Mouse (Mus musculus): ENCODE data around the gene Map3k10. TPM values are rescaled to one million over a fixed set of nuclear protein-coding genes. Genes with fewer than 3 reads are reported as not detected.

Gene Map3k10
- polyA plus RNA-seq, 1 experiment from 2014 or later: 4.3 TPM

- no peak overlapping the region for H3K27ac ChIP-seq
Observed at GRCm38 (mm10) chr7:27609688-27610087, 64.7 kb downstream of the Map3k10 start.

GRCm38 (mm10) chr7:27609285-27609684, 65.1 kb downstream of the Map3k10 start:
- Histone ChIP-seq H3K27ac (no peak overlapping the region), H3K79me2 (ENCODE audit: inconsistent target) (peaks cover 85% of the 10 kb centered on the region), H3K36me3 (ENCODE audit: inconsistent target) (peaks cover 22% of the 10 kb centered on the region; the same call in 1 of the 2 replicates), H3K4me3 (ENCODE audit: inconsistent target) (no peak overlapping the region)
- 95% methylated on average over 4 of the region's 4 CpGs for WGBS (ENCODE audit: missing documents)

More at GRCm38 (mm10) chr7:27609688-27610087, 64.7 kb downstream of the Map3k10 start:
- WGBS (ENCODE audit: missing documents): 34% methylated on average over 2 of the region's 2 CpGs
- Histone ChIP-seq H3K79me2 (ENCODE audit: inconsistent target) (peaks cover 89% of the 10 kb centered on the region), H3K36me3 (ENCODE audit: inconsistent target) (peaks cover 22% of the 10 kb centered on the region; the same call in 1 of the 2 replicates), H3K4me3 (ENCODE audit: inconsistent target) (no peak overlapping the region)

GRCm38 (mm10) chr7:27608130-27608529, 66.3 kb downstream of the Map3k10 start:
- H3K36me3 ChIP-seq (ENCODE audit: inconsistent target): peaks cover 22% of the 10 kb centered on the region; the same call in 1 of the 2 replicates
- WGBS (ENCODE audit: missing documents): 55% methylated on average over 3 of the region's 3 CpGs
- H3K4me3 ChIP-seq (ENCODE audit: inconsistent target): no peak overlapping the region
- H3K27ac ChIP-seq: no peak overlapping the region
- peaks cover 85% of the 10 kb centered on the region for H3K79me2 ChIP-seq (ENCODE audit: inconsistent target)

- Histone ChIP-seq H3K36me3 (ENCODE audit: inconsistent target) (peaks cover 22% of the 10 kb centered on the region; the same call in 1 of the 2 replicates), H3K4me3 (ENCODE audit: inconsistent target) (no peak overlapping the region), H3K27ac (no peak overlapping the region), H3K79me2 (ENCODE audit: inconsistent target) (peaks cover 86% of the 10 kb centered on the region)
- WGBS (ENCODE audit: missing documents): 50% methylated on average over 5 of the region's 5 CpGs
Observed at GRCm38 (mm10) chr7:27607580-27607979, 66.8 kb downstream of the Map3k10 start.

- H3K4me3 ChIP-seq (ENCODE audit: inconsistent target): no peak overlapping the region
- peaks cover 86% of the 10 kb centered on the region for H3K79me2 ChIP-seq (ENCODE audit: inconsistent target)
- WGBS (ENCODE audit: missing documents): 78% methylated on average over 10 of the region's 10 CpGs
- no peak overlapping the region for H3K27ac ChIP-seq
- peaks cover 22% of the 10 kb centered on the region; the same call in 1 of the 2 replicates for H3K36me3 ChIP-seq (ENCODE audit: inconsistent target)
Observed at GRCm38 (mm10) chr7:27606481-27607254, 67.7 kb downstream of the Map3k10 start.

Other genes with a start within 250 kb of the Map3k10 start
- 0.04 to 0.22 TPM (median 0.16 TPM) in 3 replicates for gene Sptbn4, start 226.9 kb downstream of the Map3k10 start, polyA plus RNA-seq (2018)
- gene Blvrb, start 226.6 kb downstream of the Map3k10 start, polyA plus RNA-seq (2018): 251 to 318 TPM (median 262 TPM) in 3 replicates
- 9.9 to 24.4 TPM (median 12.1 TPM) in 3 replicates for gene Sertad3, start 200.8 kb downstream of the Map3k10 start, polyA plus RNA-seq (2018)
- gene Sertad1, start 187.7 kb downstream of the Map3k10 start, polyA plus RNA-seq (2018): 16.5 to 37.7 TPM (median 28.9 TPM) in 3 replicates
- gene Prx, start 175.3 kb downstream of the Map3k10 start, polyA plus RNA-seq (2018): 0.20 to 0.30 TPM (median 0.22 TPM) in 3 replicates
- gene Hipk4, start 151.3 kb downstream of the Map3k10 start, polyA plus RNA-seq (2018): 0.04 TPM in 1 of 3 replicates, not detected in the others
- 1,098 to 2,092 TPM (median 1,493 TPM) in 3 replicates for gene Pld3, start 121.4 kb downstream of the Map3k10 start, polyA plus RNA-seq (2018)
- gene 2310022A10Rik, start 121.4 kb downstream of the Map3k10 start, polyA plus RNA-seq (2018): 71.9 to 183 TPM (median 75.3 TPM) in 3 replicates
- 53.1 to 77.4 TPM (median 77.2 TPM) in 3 replicates for gene Akt2, start 83.0 kb downstream of the Map3k10 start, polyA plus RNA-seq (2018)
- gene Ttc9b, start 20.7 kb downstream of the Map3k10 start, polyA plus RNA-seq (2018): not detected in 3 replicates
- gene Zfp607b, start 14.7 kb upstream of the Map3k10 start, polyA plus RNA-seq (2018): 0.20 to 0.76 TPM (median 0.52 TPM) in 3 replicates
- 3.8 to 3.9 TPM (median 3.8 TPM) in 3 replicates for gene Zfp60, start 56.8 kb upstream of the Map3k10 start, polyA plus RNA-seq (2018)
- 4.1 to 5.9 TPM (median 4.8 TPM) in 3 replicates for gene Zfp626, start 132.6 kb upstream of the Map3k10 start, polyA plus RNA-seq (2018)
- gene Zfp59, start 164.0 kb upstream of the Map3k10 start, polyA plus RNA-seq (2018): 3.4 to 4.3 TPM (median 3.6 TPM) in 3 replicates
- gene Zfp607a, start 182.9 kb upstream of the Map3k10 start, polyA plus RNA-seq (2018): 3.2 to 3.5 TPM (median 3.3 TPM) in 3 replicates

Data from macrophage (primary cell).